Comparison of ENCODE assay signal across 8 mouse cellular contexts in the genomic region with DNA sequence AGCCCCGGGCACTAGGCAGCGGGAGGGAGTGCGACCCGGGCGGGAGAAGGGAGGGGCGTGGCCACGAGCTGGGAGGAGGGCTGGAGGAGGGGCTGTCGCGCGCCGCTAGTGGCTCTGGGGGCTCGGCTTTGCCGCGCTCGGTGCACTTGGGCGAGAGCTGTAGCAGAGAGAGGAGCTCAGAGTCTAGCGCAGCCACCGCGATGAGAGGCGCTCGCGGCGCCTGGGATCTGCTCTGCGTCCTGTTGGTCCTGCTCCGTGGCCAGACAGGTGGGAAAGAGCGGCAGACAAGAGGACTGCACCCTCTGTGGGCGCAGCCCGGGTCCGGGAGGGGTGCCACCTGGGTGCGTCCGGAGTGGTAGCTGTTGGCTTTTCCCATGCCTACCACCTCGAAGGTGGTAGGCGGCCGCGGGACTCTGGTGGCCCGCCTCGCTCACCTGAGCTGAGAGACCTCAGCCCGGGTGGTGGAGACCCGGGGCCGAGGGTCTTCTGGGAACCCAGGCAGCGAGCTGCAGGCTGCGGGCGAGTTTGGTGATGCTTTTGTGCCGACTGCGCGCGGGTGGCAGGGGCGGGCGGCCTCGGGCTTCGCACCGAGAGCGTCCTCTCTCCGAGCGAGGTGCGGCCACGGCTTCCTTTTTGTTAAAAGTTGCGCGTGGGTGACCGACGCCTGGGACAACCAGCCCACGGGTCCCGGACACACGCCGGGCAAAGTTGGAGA. TPM values are rescaled to one million over a fixed set of nuclear protein-coding genes. Genes with fewer than 3 reads are reported as not detected.
DNase-seq lines count a peak whose midpoint lies in the region; ATAC-seq and TF ChIP-seq lines count a peak whose summit lies in the region.

Gene Kit, plus strand, starts transcription at position 65 of the 715 bp plus-strand sequence.

- peak within 1 kb of the TSS; percentile 94 for H3K4me2 ChIP-seq in lung, embryonic 15.5 days

- H3K36me3 ChIP-seq in ES-E14 (ENCODE audit: control insufficient read depth, insufficient read depth, low read length, poor library complexity, severe bottlenecking) = no peaks in the 10 kb centered on the region
- no peaks in the 10 kb centered on the region for H3K36me3 ChIP-seq in lung, embryonic 15.5 days

- in situ Hi-C loops in ES-E14 (cut with MboI; ENCODE audit: low sequenced_read_pairs in 2 of 2, unreplicated experiment in 2 of 2) = no loop called here

- H3K4me3 ChIP-seq in ES-E14 (ENCODE audit: insufficient read depth in 1 of 2, low read depth in 1 of 2, low read length in 2 of 2, poor library complexity in 1 of 2, severe bottlenecking in 1 of 2) = peak within 1 kb of the TSS; percentile 70 to 85
- H3K4me3 ChIP-seq in lung, embryonic 15.5 days = peak within 1 kb of the TSS; percentile 52

- peak; percentile 80 to 86 for ATAC-seq in hematopoietic stem cell, adult 5-6 weeks (replicated peaks in 1 of 2; ENCODE audit: insufficient read depth in 1 of 2, low FRiP score in 2 of 2, low TSS enrichment in 1 of 2, low read depth in 1 of 2, poor library complexity in 2 of 2, severe bottlenecking in 2 of 2)
- ATAC-seq in lung, embryonic 15.5 days (ENCODE audit: borderline replicate concordance, extremely low read depth, low FRiP score, low TSS enrichment) = peak; percentile 87

- no peaks in the 10 kb centered on the region for H3K9me3 ChIP-seq in ES-E14 (ENCODE audit: control insufficient read depth, insufficient read depth, low read depth, low read length)
- no peaks in the 10 kb centered on the region for H3K9me3 ChIP-seq in lung, embryonic 15.5 days

- H3K27me3 ChIP-seq in lung, embryonic 15.5 days = peaks cover 45% of the 10 kb centered on the region; the same call in 1 of the 2 replicates

- 0 out of 2 replicates have a peak within 1 kb of the TSS, but pooled peaks have one; percentile 18 for H3K27ac ChIP-seq in ES-E14 (ENCODE audit: insufficient read depth, low read depth, low read length, poor library complexity, severe bottlenecking)
- H3K27ac ChIP-seq in lung, embryonic 15.5 days = peak within 1 kb of the TSS; percentile 46

- WGBS in lung, embryonic 15.5 days = under 1% methylated on average over 65 of the region's 65 CpGs

- peak within 1 kb of the TSS; percentile 72 for H3K9ac ChIP-seq in ES-E14 (ENCODE audit: insufficient read depth, low read depth, low read length, poor library complexity, severe bottlenecking)
- H3K9ac ChIP-seq in lung, embryonic 15.5 days = peak within 1 kb of the TSS; percentile 54

- H3K4me1 ChIP-seq in ES-E14 (ENCODE audit: control insufficient read depth in 2 of 2, insufficient read depth in 2 of 2, low read length in 2 of 2, poor library complexity in 1 of 2) = peaks cover 0 to 4% of the 10 kb centered on the region in 2 experiments; a peak in 1 of 4 replicates
- H3K4me1 ChIP-seq in lung, embryonic 15.5 days = peaks cover 23% of the 10 kb centered on the region

- DNase-seq in ES-E14 (ENCODE audit: low read depth, low spot score) = peak; percentile 85
- DNase-seq in cerebellum, adult 8-10 months = peak; percentile 21
- peak; percentile 88 for DNase-seq in forelimb bud, embryonic 11.5 days (ENCODE audit: low read depth, low spot score)
- peak; percentile 64 for DNase-seq in layer of hippocampus, adult 9-11 months
- DNase-seq in ovary, postnatal 14 days (ENCODE audit: low spot score) = peak; percentile 55
- DNase-seq in thymus, postnatal 14 days = peak; percentile 94

TF ChIP-seq in ES-E14, 5 proteins besides CTCF, POLR2A, EP300 and RAD21:
- no peak for TF ChIP-seq HCFC1 (IDR thresholded peaks at IDR 0.05; ENCODE audit: borderline replicate concordance, insufficient read depth, low read length)
- TF ChIP-seq MAFK (IDR thresholded peaks at IDR 0.05; ENCODE audit: insufficient read depth, low read depth, low read length) = no peak
- no peak for TF ChIP-seq CHD2 (IDR thresholded peaks at IDR 0.05; ENCODE audit: low read depth, low read length)
- no peak for TF ChIP-seq ZC3H11A (IDR thresholded peaks at IDR 0.05; ENCODE audit: borderline replicate concordance, low read depth, low read length)
- no peak for TF ChIP-seq ZNF384 (IDR thresholded peaks at IDR 0.05; ENCODE audit: low read depth, low read length)
TF ChIP-seq in ES-E14: peak in this region for 0.

RNA-seq across cellular contexts. Expression of gene Kit, which starts in this region (rescaled TPM):
- 37.3 and 66.4 TPM in 2 replicates for total RNA-seq in ES-E14 (2012; rRNA removed)
- total RNA-seq in hematopoietic stem cell, adult 5-6 weeks (2017) = 247 and 253 TPM in 2 replicates
- 39.1 and 43.7 TPM in 2 replicates for polyA plus RNA-seq in lung, embryonic 15.5 days (2015; fragmentation: Nextera tagmentation; extraction: Ambion mirVana)

Comparison
In these comparisons a context has a peak if more than half of its experiments do, and no peak if none do; other contexts are left out.
1. Peak in every context shown above with its lines: DNase-seq, ATAC-seq, H3K4me3 ChIP-seq and H3K27ac ChIP-seq.
2. DNase-seq: peak in every context shown above with its lines; median percentile 94 in thymus, postnatal 14 days; 88 in forelimb bud, embryonic 11.5 days; 85 in ES-E14; 64 in layer of hippocampus, adult 9-11 months; 55 in ovary, postnatal 14 days; 21 in cerebellum, adult 8-10 months.